Mouse (Mus musculus) intestine, embryonic 14.5 days (tissue): ENCODE measurements at regions not wholly inside any gene's neighbourhood (a gene's known extent, or its start where the extent isn't known, plus 50 kb on each side); places are given as distances from the start of the nearest gene placed in this dataset.

Experiments used
- ATAC-seq: fragments of 200-750 bp; cut with Nextera tagmentation; replicated peaks from 2 replicates; pipeline ENCODE4 v1.8.0; 2017; ENCODE audit warnings: low read depth, moderate number of reproducible peaks, moderate TSS enrichment, moderate library complexity; ENCODE audit not compliant: low FRiP score, low TSS enrichment
- DNase-seq: peaks from one replicate; pipeline ENCODE4 v3.0.0-alpha.2; 2018; ENCODE audit warnings: low spot score
- H3K27ac ChIP-seq: fragments of 300-500 bp; sonication (generic); 2 replicates; pipeline ENCODE4 v1.5.1; 2014; ENCODE audit warnings: low read depth, mild to moderate bottlenecking, control low read depth
- H3K27me3 ChIP-seq: fragments of 300-500 bp; sonication (generic); replicated peaks from 2 replicates; pipeline ENCODE4 v1.6.1; 2014; ENCODE audit warnings: low read length, control low read depth; ENCODE audit not compliant: control insufficient read depth, insufficient read depth
- H3K36me3 ChIP-seq: fragments of 300-500 bp; sonication (generic); 2 replicates; pipeline ENCODE4 v1.6.1; 2014; ENCODE audit warnings: low read length, control low read depth; ENCODE audit not compliant: control insufficient read depth, insufficient read depth
- H3K4me1 ChIP-seq: fragments of 300-500 bp; sonication (generic); replicated peaks from 2 replicates; pipeline ENCODE4 v1.6.1; 2014; ENCODE audit warnings: low read length, control low read depth, mixed read lengths; ENCODE audit not compliant: control insufficient read depth, insufficient read depth
- H3K4me2 ChIP-seq: fragments of 300-500 bp; sonication (generic); 2 replicates; pipeline ENCODE4 v1.6.1; 2014; ENCODE audit warnings: low read length
- H3K4me3 ChIP-seq: fragments of 300-500 bp; sonication (generic); 2 replicates; pipeline ENCODE4 v1.5.1; 2014; ENCODE audit warnings: low read depth, low read length, control low read depth, mixed read lengths
- H3K9ac ChIP-seq: fragments of 300-500 bp; sonication (generic); 2 replicates; pipeline ENCODE4 v1.6.1; 2014; ENCODE audit warnings: mild to moderate bottlenecking, low read length
- H3K9me3 ChIP-seq: fragments of 300-500 bp; sonication (generic); 2 replicates; pipeline ENCODE4 v1.6.1; 2016; ENCODE audit warnings: low read length, control low read depth; ENCODE audit not compliant: control insufficient read depth
- WGBS: fragments of 180-500 bp; shearing (Covaris S2); extraction: QIAGEN DNeasy Blood & Tissue Kit; methylation state at CpG from one replicate; pipeline ENCODE4 v1.1.7; 2014; 5-methylcytosine and 5-hydroxymethylcytosine counted together

- no peak overlapping the region for H3K9ac ChIP-seq
- ATAC-seq (no peak), DNase-seq (no peak)
- WGBS, result 55% methylated on average over 3 of the region's 3 CpGs
- H3K27me3 ChIP-seq, result no peaks in the 10 kb centered on the region
- no peak overlapping the region for H3K4me3 ChIP-seq
- no peaks in the 10 kb centered on the region for H3K36me3 ChIP-seq
- no peak overlapping the region for H3K4me2 ChIP-seq
- no peaks in the 10 kb centered on the region; the same call in 1 of the 2 replicates for H3K4me1 ChIP-seq
- no peak overlapping the region for H3K27ac ChIP-seq
- no peaks in the 10 kb centered on the region for H3K9me3 ChIP-seq
Observed at GRCm38 (mm10) chr10:126793136-126793535, 108.0 kb downstream of the Atp23 start.

GRCm38 (mm10) chr10:126792371-126792835, 108.8 kb downstream of the Atp23 start:
- no peak for ATAC-seq
- H3K4me1 ChIP-seq, result no peaks in the 10 kb centered on the region; the same call in 1 of the 2 replicates
- no peak for DNase-seq

GRCm38 (mm10) chr10:126788277-126788676, 112.9 kb downstream of the Atp23 start:
- H3K4me1 ChIP-seq, result no peaks in the 10 kb centered on the region; the same call in 1 of the 2 replicates
- no peak overlapping the region for H3K27ac ChIP-seq
- no peak for DNase-seq
- no peak for ATAC-seq
- H3K9ac ChIP-seq, result no peak overlapping the region
- H3K9me3 ChIP-seq, result no peaks in the 10 kb centered on the region
- H3K4me3 ChIP-seq, result no peak overlapping the region
- no peaks in the 10 kb centered on the region for H3K36me3 ChIP-seq
- 94% methylated on average over 5 of the region's 5 CpGs for WGBS
- no peak overlapping the region for H3K4me2 ChIP-seq
- no peaks in the 10 kb centered on the region for H3K27me3 ChIP-seq

More at GRCm38 (mm10) chr10:126792371-126792835, 108.8 kb downstream of the Atp23 start:
- no peaks in the 10 kb centered on the region for H3K36me3 ChIP-seq
- no peaks in the 10 kb centered on the region for H3K9me3 ChIP-seq
- H3K9ac ChIP-seq, result no peak overlapping the region
- no peak overlapping the region for H3K4me3 ChIP-seq
- no peak overlapping the region for H3K27ac ChIP-seq
- H3K4me2 ChIP-seq, result no peak overlapping the region
- WGBS, result 66% methylated on average over 10 of the region's 10 CpGs
- H3K27me3 ChIP-seq, result no peaks in the 10 kb centered on the region

- Histone ChIP-seq H3K9ac (no peak overlapping the region), H3K9me3 (no peaks in the 10 kb centered on the region), H3K27ac (no peak overlapping the region), H3K27me3 (no peaks in the 10 kb centered on the region), H3K4me3 (no peak overlapping the region), H3K36me3 (no peaks in the 10 kb centered on the region), H3K4me1 (no peaks in the 10 kb centered on the region), H3K4me2 (no peak overlapping the region)
- DNase-seq (no peak), ATAC-seq (no peak)
- WGBS, result 86% methylated on average over 8 of the region's 8 CpGs
Observed at GRCm38 (mm10) chr10:126783161-126783560, 118.0 kb downstream of the Atp23 start.

GRCm38 (mm10) chr10:126776603-126777002, 124.6 kb downstream of the Atp23 start:
- Histone ChIP-seq H3K4me2 (no peak overlapping the region), H3K9ac (no peak overlapping the region), H3K9me3 (no peaks in the 10 kb centered on the region), H3K4me1 (no peaks in the 10 kb centered on the region), H3K27me3 (no peaks in the 10 kb centered on the region), H3K36me3 (no peaks in the 10 kb centered on the region), H3K27ac (no peak overlapping the region), H3K4me3 (no peak overlapping the region)
- ATAC-seq, result no peak
- WGBS, result 83% methylated on average over 3 of the region's 3 CpGs
- DNase-seq, result no peak

- H3K27ac ChIP-seq, result no peak overlapping the region
- ATAC-seq, result no peak
- WGBS, result 84% methylated on average over 13 of the region's 13 CpGs
Observed at GRCm38 (mm10) chr10:126775946-126776345, 125.2 kb downstream of the Atp23 start.

GRCm38 (mm10) chr10:126770446-126771020, 130.6 kb downstream of the Atp23 start:
- Histone ChIP-seq H3K27ac (no peak overlapping the region), H3K4me2 (no peak overlapping the region), H3K27me3 (no peaks in the 10 kb centered on the region), H3K36me3 (no peaks in the 10 kb centered on the region), H3K9me3 (no peaks in the 10 kb centered on the region), H3K4me1 (no peaks in the 10 kb centered on the region), H3K9ac (no peak overlapping the region), H3K4me3 (no peak overlapping the region)
- 86% methylated on average over 6 of the region's 6 CpGs for WGBS
- ATAC-seq (no peak), DNase-seq (no peak)

More at GRCm38 (mm10) chr10:126775946-126776345, 125.2 kb downstream of the Atp23 start:
- Histone ChIP-seq H3K4me2 (no peak overlapping the region), H3K4me1 (no peaks in the 10 kb centered on the region), H3K27me3 (no peaks in the 10 kb centered on the region), H3K9ac (no peak overlapping the region), H3K9me3 (no peaks in the 10 kb centered on the region), H3K36me3 (no peaks in the 10 kb centered on the region), H3K4me3 (no peak overlapping the region)
- DNase-seq, result no peak

- no peak overlapping the region for H3K27ac ChIP-seq
- H3K9me3 ChIP-seq, result no peaks in the 10 kb centered on the region
- H3K4me3 ChIP-seq, result no peak overlapping the region
- DNase-seq (no peak), ATAC-seq (no peak)
- H3K36me3 ChIP-seq, result no peaks in the 10 kb centered on the region
- no peaks in the 10 kb centered on the region for H3K4me1 ChIP-seq
- no peak overlapping the region for H3K9ac ChIP-seq
- no peak overlapping the region for H3K4me2 ChIP-seq
- WGBS, result 75% methylated on average over 2 of the region's 2 CpGs
- no peaks in the 10 kb centered on the region for H3K27me3 ChIP-seq
Observed at GRCm38 (mm10) chr10:126765648-126766047, 135.5 kb downstream of the Atp23 start.

GRCm38 (mm10) chr10:126764740-126765139, 136.4 kb downstream of the Atp23 start:
- no peaks in the 10 kb centered on the region for H3K27me3 ChIP-seq
- H3K9me3 ChIP-seq, result no peaks in the 10 kb centered on the region
- H3K4me3 ChIP-seq, result no peak overlapping the region
- WGBS, result 68% methylated on average over 8 of the region's 8 CpGs
- H3K9ac ChIP-seq, result no peak overlapping the region
- no peak overlapping the region for H3K4me2 ChIP-seq
- H3K27ac ChIP-seq, result no peak overlapping the region
- DNase-seq (no peak), ATAC-seq (no peak)
- no peaks in the 10 kb centered on the region for H3K4me1 ChIP-seq
- no peaks in the 10 kb centered on the region for H3K36me3 ChIP-seq
